Mouse (Mus musculus) gastrocnemius, postnatal 10 days (tissue): ENCODE results near the gene Rabif. TPM values are rescaled to one million over a fixed set of nuclear protein-coding genes. Genes with fewer than 3 reads are reported as not detected.
"Not testable (repeated sequence)": the region's sequence is repeated elsewhere in the genome, so short reads cannot be mapped to it uniquely, and the experiment has no call there.

ENCODE experiments used
- DNase-seq: peaks from one replicate; pipeline ENCODE4 v3.0.0; 2021; ENCODE audit warnings: mixed read lengths
- total RNA-seq, 2 experiments: library from RNA; stranded (reverse); gene quantifications; 2 replicates each; pipeline ENCODE4 v1.2.3; 2021

Gene Rabif
- total RNA-seq, 2 experiments from 2014 or later: 7.2 to 9.4 TPM

GRCm38 (mm10) chr1:134512584-134512983 lies 18.1 kb downstream of the Rabif start:
- no peak for DNase-seq

DNA sequence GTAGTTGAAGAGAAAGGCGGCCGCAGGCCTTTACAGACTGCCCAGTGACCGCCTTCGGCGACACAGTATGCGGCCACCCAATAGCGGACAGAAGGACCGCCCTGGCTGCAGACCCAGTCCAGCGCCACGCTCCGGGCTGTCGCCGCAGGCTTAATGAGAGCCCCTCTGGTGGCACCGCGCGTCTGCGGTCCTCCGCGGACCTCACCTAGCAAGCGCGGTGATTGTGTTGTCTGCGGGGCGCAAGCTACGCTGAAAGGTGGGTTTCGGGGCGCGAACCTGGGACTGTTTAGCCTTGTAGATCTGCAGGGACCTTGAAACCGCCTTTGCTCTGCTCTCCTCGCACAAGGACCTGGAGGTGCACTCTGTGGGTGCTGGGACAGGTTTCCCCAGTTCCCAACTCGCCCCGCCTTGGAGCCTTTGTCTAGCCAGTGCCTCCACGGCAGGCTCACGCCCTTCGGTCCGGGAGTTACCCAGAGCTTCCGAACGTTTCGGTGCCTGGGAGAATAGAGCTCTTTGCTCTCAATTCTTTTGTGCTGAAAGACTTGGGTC lies 18.9 kb downstream of the Rabif start:
- peak; percentile 33 for DNase-seq

DNA sequence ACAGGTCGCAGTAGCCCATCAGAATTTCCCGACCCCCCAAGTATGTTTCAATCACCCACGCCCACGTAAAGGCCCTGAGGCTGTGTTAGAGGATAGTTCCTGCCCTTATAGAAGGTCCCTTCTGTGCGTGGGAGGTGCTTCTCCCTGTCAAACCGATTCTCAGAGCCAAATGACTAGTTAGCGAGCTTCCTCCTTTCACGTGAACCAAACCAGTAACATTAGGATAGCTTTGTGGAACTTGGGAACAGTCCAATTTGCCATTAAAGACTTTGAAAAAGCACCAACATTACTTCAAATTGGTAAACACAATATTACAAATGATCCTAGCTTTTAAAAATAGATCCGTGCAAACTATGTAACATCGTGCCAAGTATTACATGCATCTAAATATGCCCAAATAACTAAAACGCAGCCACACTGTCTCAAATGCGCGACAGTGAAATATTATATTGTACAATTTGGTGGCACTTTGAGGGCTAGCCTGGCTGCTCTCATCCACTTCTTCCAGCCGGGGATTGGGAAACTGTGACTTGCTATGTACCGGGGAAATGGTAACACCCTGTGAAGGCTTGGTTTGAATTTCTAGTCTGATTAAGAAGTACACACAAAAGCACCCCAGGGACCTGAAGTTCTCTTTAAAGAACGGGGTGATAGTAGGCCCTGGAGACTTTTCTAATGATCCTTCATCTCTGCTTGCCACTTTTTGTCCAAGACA lies 19.6 kb downstream of the Rabif start:
- DNase-seq: no peak

GRCm38 (mm10) chr1:134515891-134516290 lies 21.4 kb downstream of the Rabif start:
- DNase-seq: no peak

DNA sequence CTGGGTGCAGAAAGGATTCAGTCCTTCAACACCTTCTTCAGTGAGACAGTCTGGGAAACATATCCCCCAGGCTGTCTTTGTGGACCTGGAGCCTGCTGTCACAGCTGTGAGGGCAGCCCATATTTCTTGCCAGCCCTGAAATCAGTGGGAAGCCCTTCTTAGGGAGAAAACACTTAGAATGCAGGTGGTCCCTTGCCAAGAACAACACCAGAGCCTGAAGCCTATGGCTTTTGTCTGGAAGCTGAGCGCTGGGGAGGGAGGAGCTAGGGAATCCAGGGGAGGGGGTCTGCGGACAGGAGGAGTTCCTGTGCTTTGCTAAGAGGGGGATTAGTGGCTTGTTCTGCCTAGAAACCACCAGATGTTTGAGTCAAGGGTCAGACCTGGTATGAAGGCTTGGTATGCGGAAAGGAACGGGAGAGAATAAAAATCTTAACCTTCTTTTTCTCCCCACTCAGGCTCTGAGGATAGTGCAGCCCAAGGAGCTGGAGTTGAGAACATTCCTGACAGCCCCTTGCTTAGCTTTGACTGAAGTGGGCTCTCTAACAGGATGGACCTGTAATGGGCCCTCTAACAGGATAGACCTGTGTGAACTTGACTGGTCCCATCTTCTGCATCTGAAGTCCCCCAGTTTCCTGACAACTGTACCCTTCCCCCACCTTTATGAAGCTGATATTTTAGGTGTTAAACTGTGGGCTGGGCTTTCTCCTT lies 22.2 kb downstream of the Rabif start:
- DNase-seq: no peak

- DNase-seq: not testable (repeated sequence)
These were observed 23.4 kb downstream of the Rabif start for GRCm38 (mm10) chr1:134517841-134518240.

DNA sequence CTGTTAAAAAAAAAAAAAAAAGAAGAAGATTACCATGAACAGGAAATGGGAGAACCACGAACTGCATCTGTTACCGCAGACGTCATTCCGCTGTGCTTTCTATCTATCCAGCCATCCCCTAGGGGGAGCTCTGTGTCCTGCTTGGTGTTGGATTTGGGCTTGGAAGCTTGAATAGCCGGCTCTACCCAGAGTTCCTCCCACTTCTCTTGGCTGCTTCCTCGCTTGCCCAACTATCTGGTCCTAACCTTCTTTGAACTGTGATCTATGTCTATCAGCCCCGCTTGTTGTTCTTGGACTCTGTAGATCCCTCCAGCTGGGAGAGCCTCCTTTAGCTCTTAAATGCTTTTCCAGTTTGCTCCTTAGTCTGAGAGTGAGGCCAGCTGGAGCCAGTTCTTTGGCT lies 24.2 kb downstream of the Rabif start:
- DNase-seq: peak; percentile 75

GRCm38 (mm10) chr1:134519201-134519600 lies 24.8 kb downstream of the Rabif start:
- DNase-seq: not testable (repeated sequence)

- no peak for DNase-seq
These were observed 25.7 kb downstream of the Rabif start for GRCm38 (mm10) chr1:134520001-134520721.

DNA sequence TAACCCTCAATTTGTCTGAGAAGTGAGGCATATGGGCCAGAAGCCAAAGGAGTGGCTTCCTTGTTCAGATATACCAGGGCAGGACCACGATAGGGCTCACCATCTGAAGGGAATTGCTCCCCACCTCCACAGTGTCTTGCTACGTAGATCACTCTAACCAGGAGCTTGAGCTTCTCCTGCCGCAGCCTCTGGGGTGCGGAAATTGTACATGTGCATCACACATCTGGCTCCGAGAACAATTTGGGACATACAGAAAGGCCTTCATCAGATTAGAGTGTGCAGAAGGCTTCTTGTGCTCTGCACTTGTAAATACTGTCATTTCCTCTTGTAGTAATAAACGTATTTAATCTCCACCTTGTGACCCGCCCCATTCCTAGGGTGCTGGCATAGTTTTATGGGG lies 26.7 kb downstream of the Rabif start:
- no peak for DNase-seq

DNA sequence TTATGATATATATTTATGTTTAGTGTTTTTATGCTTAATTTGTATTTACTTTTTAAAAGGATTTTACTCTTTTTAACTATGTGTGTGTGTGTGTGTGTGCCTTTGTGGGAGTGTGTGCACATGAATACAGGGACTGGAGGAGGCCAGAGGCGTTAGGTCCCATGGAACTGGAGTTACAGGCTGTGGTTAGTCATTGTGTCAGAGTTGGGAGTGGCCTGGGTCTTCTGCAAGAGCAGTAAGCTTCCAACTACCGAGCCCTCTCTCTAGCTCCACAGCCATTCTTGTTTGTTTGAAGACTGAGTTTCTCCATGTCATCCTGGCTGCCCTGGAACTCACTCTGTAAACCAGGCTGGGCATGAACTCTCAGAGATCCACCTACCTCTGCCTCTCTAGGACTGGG lies 27.9 kb downstream of the Rabif start:
- DNase-seq: no peak

DNA sequence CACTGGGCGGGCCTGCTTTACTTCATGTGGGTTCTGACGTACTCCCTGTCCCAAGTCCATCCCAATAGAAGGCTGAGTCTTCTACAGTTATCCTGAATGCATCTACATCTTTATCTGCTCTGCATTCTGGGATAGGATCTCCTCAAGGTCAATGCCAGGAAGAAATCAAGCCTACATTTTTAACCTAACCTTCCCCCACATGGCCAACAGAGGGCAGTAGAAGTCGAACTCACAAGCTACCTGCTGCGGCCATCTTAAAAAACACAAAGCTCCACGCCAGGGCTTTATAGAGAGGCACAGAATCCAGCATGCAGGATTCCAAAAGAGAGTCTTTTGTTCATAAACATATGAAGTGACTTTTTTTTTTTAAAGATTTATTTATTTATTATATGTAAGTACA lies 30.0 kb downstream of the Rabif start:
- no peak for DNase-seq

DNA sequence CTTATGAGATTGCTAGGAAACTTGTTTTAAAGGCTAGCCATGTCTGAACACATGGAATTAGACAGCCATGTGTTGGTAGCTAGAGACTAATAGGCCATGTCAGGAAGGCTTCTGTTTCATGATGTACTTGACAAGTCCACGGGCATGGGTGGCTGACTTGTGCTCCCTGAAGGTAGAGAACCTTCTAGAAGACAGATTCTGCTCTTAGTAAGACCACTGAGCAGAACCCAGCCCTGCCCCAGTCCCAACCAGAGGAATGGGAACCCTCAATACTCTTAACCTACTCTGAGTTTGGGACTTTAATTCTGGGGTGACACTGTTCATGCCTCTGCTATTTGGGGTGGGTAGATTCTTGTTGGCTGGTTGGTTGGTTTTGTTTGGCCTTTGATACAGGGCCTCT lies 30.6 kb downstream of the Rabif start:
- DNase-seq: no peak

DNA sequence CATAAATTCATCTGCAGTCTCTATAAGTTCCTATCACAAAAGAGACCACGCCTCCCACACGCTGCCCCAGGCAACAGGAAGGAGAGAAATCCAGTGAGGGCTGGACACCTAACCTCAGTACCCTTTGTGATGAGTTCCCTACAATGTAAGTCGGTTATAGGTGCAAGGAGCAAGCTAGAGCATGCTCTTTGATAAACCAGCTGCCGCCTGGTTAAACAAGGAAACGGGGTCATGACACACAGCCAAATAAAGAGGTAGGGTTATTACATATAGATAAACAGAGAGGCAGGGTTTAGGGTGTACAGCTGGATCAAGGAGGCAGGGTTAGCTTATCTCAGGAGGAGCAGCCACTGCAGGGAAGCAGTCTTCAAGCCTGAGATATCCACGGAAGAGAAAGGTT lies 32.3 kb downstream of the Rabif start:
- no peak for DNase-seq

DNA sequence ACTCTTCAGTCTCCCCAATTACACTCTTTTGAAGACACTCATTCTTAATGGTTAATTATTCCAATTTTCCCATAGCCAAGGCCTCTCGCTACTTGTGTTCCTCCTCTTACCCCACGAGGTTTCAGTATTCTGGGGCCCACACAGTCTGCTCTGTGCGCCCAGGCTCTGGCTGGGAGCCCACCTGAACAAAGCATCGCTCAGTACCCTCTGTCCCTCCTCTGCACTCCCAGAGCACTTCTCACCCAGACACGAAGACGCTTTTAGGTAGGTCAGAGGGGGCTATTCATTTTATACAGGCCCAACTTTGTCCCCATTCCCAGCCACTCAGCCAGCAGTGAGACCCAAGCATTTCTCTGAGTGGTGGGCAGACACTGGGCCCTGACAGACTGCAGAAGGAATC lies 36.2 kb downstream of the Rabif start:
- DNase-seq: no peak

DNA sequence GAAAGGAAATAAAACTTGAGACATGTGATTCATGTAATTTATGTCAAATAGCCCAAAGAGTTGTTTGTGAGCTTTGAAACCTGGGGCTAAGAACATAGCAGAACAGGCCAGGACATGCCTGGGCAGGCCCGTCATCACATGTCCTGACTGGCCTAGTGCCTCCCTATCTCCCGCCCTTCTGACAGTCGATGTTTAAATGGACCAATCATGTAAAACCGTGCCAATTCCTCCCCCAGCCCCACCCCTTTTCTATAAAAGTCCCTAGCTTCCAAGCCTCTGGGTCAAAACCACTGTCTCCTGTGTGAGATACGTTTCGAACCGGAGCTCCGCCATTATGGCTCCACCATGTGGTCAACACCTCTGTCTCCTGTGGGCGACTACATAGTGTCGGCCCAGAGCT lies 39.3 kb downstream of the Rabif start:
- DNase-seq: not testable (repeated sequence)

- no peak for DNase-seq
These were observed 40.6 kb downstream of the Rabif start for GRCm38 (mm10) chr1:134535054-134535453.

- no peak for DNase-seq
These were observed 41.1 kb downstream of the Rabif start for GRCm38 (mm10) chr1:134535513-134535912.

- DNase-seq: no peak
These were observed 46.2 kb downstream of the Rabif start for GRCm38 (mm10) chr1:134540610-134541009.

- no peak for DNase-seq
These were observed 53.8 kb downstream of the Rabif start for GRCm38 (mm10) chr1:134548231-134548630.

GRCm38 (mm10) chr1:134549632-134550132 lies 55.2 kb downstream of the Rabif start, which contains the start of gene Mgat4e:
Mgat4e (minus strand) TSS chr1:134549682.
- DNase-seq: no peak

- no peak for DNase-seq
These were observed 57.4 kb downstream of the Rabif start for GRCm38 (mm10) chr1:134551869-134552268.

DNA sequence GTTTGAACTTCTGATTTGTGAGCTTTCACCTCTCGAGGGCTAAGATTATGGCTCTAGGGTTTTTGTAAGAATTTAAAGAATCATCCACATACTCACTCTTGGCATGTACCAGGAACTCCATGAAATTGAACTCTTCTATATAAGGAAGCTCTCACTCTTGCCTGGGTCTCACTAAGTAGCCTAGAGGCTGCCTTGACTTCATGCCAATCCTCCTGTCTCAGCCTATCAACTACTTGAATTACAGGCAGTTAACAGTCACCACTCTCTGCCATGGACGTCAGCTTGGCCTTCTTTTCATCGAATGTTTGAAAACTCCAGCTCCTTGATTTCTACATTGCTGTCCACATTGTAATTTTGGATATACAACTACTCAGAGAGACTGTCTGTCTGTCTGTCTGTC lies 57.9 kb downstream of the Rabif start:
- no peak for DNase-seq
